ENCODE assay signal across 25 mouse cellular contexts in genomic region chr2:136349671-136350275, GRCm38 (mm10). TPM values are rescaled to one million over a fixed set of nuclear protein-coding genes. Genes with fewer than 3 reads are reported as not detected.
A peak's percentile ranks its signal among the peaks of the same experiment; 100 is the strongest.
DNase-seq lines count a peak whose midpoint lies in the region; ATAC-seq and TF ChIP-seq lines count a peak whose summit lies in the region.
"Had no signal": no experiment of that assay in that cellular context is flagged by ENCODE, and none has a peak within 500 bp of the region (broad histone marks: within the 10 kb centered on the region; RNA-seq: fewer than 3 reads in every experiment).

No protein-coding gene starts in this region.

- H3K27me3 ChIP-seq in kidney, embryonic 15.5 days, result no peaks in the 10 kb centered on the region
- H3K27me3 ChIP-seq in lung, embryonic 14.5 days (ENCODE audit: insufficient read depth, low read length), result no peaks in the 10 kb centered on the region
- H3K27me3 ChIP-seq: heart, embryonic 15.5 days; neural tube, embryonic 13.5 days had no signal

- WGBS in kidney, embryonic 15.5 days, result 25% methylated on average over 8 of the region's 8 CpGs
- WGBS in lung, embryonic 14.5 days, result 52% methylated on average over 8 of the region's 8 CpGs

- no peak overlapping the region for H3K9ac ChIP-seq in kidney, embryonic 15.5 days
- H3K9ac ChIP-seq in lung, embryonic 14.5 days, result no peak overlapping the region
- H3K9ac ChIP-seq: heart, embryonic 15.5 days; neural tube, embryonic 13.5 days had no signal

- peak; percentile 81 for ATAC-seq in kidney, embryonic 15.5 days (replicated peaks; ENCODE audit: low FRiP score)
- ATAC-seq in lung, embryonic 14.5 days (ENCODE audit: insufficient read depth), result no peak
- ATAC-seq: activated CD4-positive, CD25-positive, alpha-beta regulatory T cell, adult 4 months; forebrain, embryonic 16.5 days; hindbrain, postnatal 0 days; intestine, embryonic 16.5 days; midbrain, embryonic 16.5 days had no signal

- H3K9me3 ChIP-seq in kidney, embryonic 15.5 days (replicated peaks), result no peaks in the 10 kb centered on the region
- no peaks in the 10 kb centered on the region for H3K9me3 ChIP-seq in lung, embryonic 14.5 days (ENCODE audit: low read depth, low read length)
- H3K9me3 ChIP-seq: forebrain, embryonic 10.5 days; heart, embryonic 15.5 days; hindbrain, embryonic 10.5 days; midbrain, embryonic 10.5 days; neural tube, embryonic 13.5 days had no signal

- DNase-seq in cerebellum, postnatal 14 days, result peak; percentile 6 to 26
- no peak for DNase-seq in cerebellum, adult 8-10 months
- no peak for DNase-seq in kidney, postnatal 14 days
- DNase-seq in lung, embryonic 14.5 days, result peak; percentile 24
- no peak for DNase-seq in lung, adult 18-20 months
- DNase-seq: cerebellum, adult 9-11 months; gastrocnemius, postnatal 10 days; lung, postnatal 10 days; right cerebral cortex, adult 18-20 months; right cerebral cortex, postnatal 4 days; thymus, postnatal 25 days had no signal

- peaks cover 5% of the 10 kb centered on the region for H3K4me1 ChIP-seq in kidney, embryonic 15.5 days
- no peaks in the 10 kb centered on the region for H3K4me1 ChIP-seq in lung, embryonic 14.5 days (ENCODE audit: insufficient read depth)
- H3K4me1 ChIP-seq: forebrain, embryonic 10.5 days; heart, embryonic 15.5 days; hindbrain, embryonic 10.5 days; midbrain, embryonic 10.5 days; neural tube, embryonic 13.5 days had no signal

- H3K4me2 ChIP-seq in kidney, embryonic 15.5 days, result no peak overlapping the region
- no peak overlapping the region for H3K4me2 ChIP-seq in lung, embryonic 14.5 days
- H3K4me2 ChIP-seq: heart, embryonic 15.5 days; neural tube, embryonic 13.5 days had no signal

- H3K36me3 ChIP-seq in kidney, embryonic 15.5 days, result no peaks in the 10 kb centered on the region
- no peaks in the 10 kb centered on the region for H3K36me3 ChIP-seq in lung, embryonic 14.5 days (ENCODE audit: insufficient read depth)
- H3K36me3 ChIP-seq: forebrain, embryonic 10.5 days; heart, embryonic 15.5 days; hindbrain, embryonic 10.5 days; midbrain, embryonic 10.5 days; neural tube, embryonic 13.5 days had no signal

- peak overlapping the region; percentile 22; the same call in 1 of the 2 replicates for H3K27ac ChIP-seq in kidney, embryonic 15.5 days
- no peak overlapping the region for H3K27ac ChIP-seq in lung, embryonic 14.5 days (ENCODE audit: low read depth)
- H3K27ac ChIP-seq: forebrain, embryonic 10.5 days; heart, embryonic 15.5 days; hindbrain, embryonic 10.5 days; hindbrain, postnatal 0 days; midbrain, embryonic 10.5 days; neural tube, embryonic 13.5 days had no signal

- H3K4me3 ChIP-seq in kidney, embryonic 15.5 days (replicated peaks), result no peak overlapping the region
- H3K4me3 ChIP-seq in lung, embryonic 14.5 days (ENCODE audit: low read depth, low read length), result no peak overlapping the region
- H3K4me3 ChIP-seq: forebrain, embryonic 10.5 days; heart, embryonic 15.5 days; hindbrain, embryonic 10.5 days; midbrain, embryonic 10.5 days; myocyte; neural tube, embryonic 13.5 days had no signal

- TF ChIP-seq CTCF in lung, embryonic 14.5 days (IDR thresholded peaks at IDR 0.05; ENCODE audit: low read depth), result no peak

RNA-seq across cellular contexts. Expression of gene Pak7, which starts 38.0 kb away (rescaled TPM):
- 1.2 and 1.9 TPM in 2 replicates for polyA plus RNA-seq in kidney, embryonic 15.5 days (2015; fragmentation: Nextera tagmentation; extraction: Ambion mirVana)
- 0.64 and 1.1 TPM in 2 replicates for polyA plus RNA-seq in lung, embryonic 14.5 days (2014; fragmentation: Nextera tagmentation; extraction: Ambion mirVana)
- polyA plus RNA-seq: activated CD4-positive, CD25-positive, alpha-beta regulatory T cell, adult 4 months; C2C12; liver, adult 2 months; myocyte had no signal

Comparison
In these comparisons a context has a peak if more than half of its experiments do, and no peak if none do; other contexts are left out.
1. DNase-seq: peak in cerebellum, postnatal 14 days (2 of 2) and lung, embryonic 14.5 days (single experiment); none in cerebellum, adult 8-10 months (single experiment), kidney, postnatal 14 days (single experiment) and lung, adult 18-20 months (0 of 2).